Mouse (Mus musculus): ENCODE measurements around the gene Slfn14. TPM values are rescaled to one million over a fixed set of nuclear protein-coding genes. Genes with fewer than 3 reads are reported as not detected.
"Not testable (repeated sequence)": the region's sequence is repeated elsewhere in the genome, so short reads cannot be mapped to it uniquely, and the experiment has no call there.

Slfn14 gene
- polyA plus RNA-seq, 1 experiment from 2014 or later: 0.47 TPM

DNA sequence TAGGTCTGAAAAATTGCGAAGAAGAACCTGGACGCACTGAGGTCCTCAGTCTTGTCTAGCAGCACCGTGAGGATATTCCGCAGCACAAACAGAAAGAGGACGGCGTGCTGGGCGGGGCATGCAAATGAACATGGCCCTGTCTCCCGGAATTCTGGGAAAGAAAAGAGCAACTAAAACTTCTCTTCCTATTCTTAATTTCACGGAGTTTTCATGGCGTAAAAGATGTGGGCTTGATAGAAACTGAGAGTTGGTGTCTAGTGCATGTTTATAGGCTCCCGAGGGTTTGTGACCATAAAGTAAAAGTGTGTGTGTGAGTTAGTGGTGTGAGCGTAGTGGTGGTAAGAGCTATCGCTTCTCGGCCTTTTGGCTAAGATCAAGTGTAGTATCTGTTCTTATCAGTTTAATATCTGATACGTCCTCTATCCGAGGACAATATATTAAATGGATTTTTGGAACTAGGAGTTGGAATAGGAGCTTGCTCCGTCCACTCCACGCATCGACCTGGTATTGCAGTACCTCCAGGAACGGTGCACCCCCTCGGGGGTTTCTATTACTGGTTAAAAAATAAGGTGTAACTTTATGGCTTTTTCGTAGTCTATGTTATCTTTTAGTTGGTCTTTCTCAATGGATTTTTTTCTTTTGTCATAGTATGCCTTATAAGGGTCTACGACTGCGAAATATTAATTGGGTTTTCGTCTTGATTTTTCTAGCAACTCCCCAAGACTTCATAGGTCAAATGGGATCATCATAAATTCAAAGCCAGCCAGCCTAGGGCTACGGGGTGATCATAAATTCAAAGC lies 15.2 kb downstream of the Slfn14 start:
- Histone ChIP-seq H3K27ac (ENCODE audit: low read depth) (peak overlapping the region; percentile 71), H3K27me3 (ENCODE audit: insufficient read depth, low read length) (no peaks in the 10 kb centered on the region), H3K4me1 (ENCODE audit: insufficient read depth) (peaks cover 3% of the 10 kb centered on the region; the same call in 1 of the 2 replicates), H3K9me3 (ENCODE audit: low read depth, low read length) (no peaks in the 10 kb centered on the region), H3K36me3 (ENCODE audit: insufficient read depth) (no peaks in the 10 kb centered on the region), H3K9ac (peak overlapping the region; percentile 52), H3K4me3 (ENCODE audit: low read depth, low read length) (peak overlapping the region; percentile 50), H3K4me2 (peak overlapping the region; percentile 71)
- TF ChIP-seq CTCF (IDR thresholded peaks at IDR 0.05; ENCODE audit: low read depth): no peak
- WGBS: under 1% methylated on average over 26 of the region's 26 CpGs
- ATAC-seq (ENCODE audit: insufficient read depth): peak; percentile 91
- peak; percentile 87 for DNase-seq

DNA sequence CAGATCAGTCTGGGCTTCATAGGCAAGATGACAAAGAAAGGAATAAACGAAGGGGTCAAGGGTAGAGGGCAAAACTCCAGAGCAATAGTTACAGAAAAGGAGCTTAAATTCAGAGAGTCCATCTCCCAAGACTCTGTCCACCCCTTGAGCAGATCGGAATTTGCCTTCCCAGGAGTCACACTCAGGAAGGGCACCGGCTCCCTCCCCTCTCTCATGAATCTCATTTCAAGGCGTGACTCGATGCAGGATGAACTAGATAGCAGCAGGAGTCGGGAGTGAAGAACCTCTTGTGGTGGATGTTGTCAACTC lies 15.7 kb downstream of the Slfn14 start:
- Histone ChIP-seq H3K4me3 (ENCODE audit: low read depth, low read length) (peak overlapping the region; percentile 50), H3K9ac (peak overlapping the region; percentile 52), H3K4me1 (ENCODE audit: insufficient read depth) (no peaks in the 10 kb centered on the region), H3K27me3 (ENCODE audit: insufficient read depth, low read length) (no peaks in the 10 kb centered on the region), H3K36me3 (ENCODE audit: insufficient read depth) (no peaks in the 10 kb centered on the region), H3K4me2 (peak overlapping the region; percentile 71), H3K27ac (ENCODE audit: low read depth) (peak overlapping the region; percentile 71; the same call in 1 of the 2 replicates), H3K9me3 (ENCODE audit: low read depth, low read length) (no peaks in the 10 kb centered on the region)
- ATAC-seq (ENCODE audit: insufficient read depth): peak; percentile 60
- no peak for DNase-seq
- under 1% methylated on average over 6 of the region's 6 CpGs for WGBS
- TF ChIP-seq CTCF (IDR thresholded peaks at IDR 0.05; ENCODE audit: low read depth): no peak

DNA sequence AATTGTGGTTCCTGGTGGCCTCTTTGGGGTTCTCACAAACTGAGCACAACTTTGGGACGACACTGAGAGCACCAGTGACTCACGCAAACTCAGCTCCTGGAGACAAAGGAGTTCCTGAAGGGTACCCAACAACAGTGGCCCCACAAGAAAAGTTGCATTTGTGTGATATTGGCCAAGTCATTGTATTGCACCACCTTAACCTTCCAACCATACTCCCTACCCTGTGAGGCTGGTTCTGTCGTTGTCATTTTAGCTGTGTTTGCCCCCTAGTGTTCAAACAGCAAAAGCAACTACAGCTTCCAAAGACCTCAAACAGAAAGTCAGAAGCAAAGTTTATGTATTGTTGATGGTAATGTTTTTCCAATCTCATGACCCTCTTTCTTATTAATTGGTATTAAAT lies 23.4 kb downstream of the Slfn14 start:
- Histone ChIP-seq H3K36me3 (ENCODE audit: insufficient read depth) (no peaks in the 10 kb centered on the region), H3K9me3 (ENCODE audit: low read depth, low read length) (no peaks in the 10 kb centered on the region), H3K9ac (no peak overlapping the region), H3K4me3 (ENCODE audit: low read depth, low read length) (no peak overlapping the region), H3K4me1 (ENCODE audit: insufficient read depth) (no peaks in the 10 kb centered on the region), H3K27ac (ENCODE audit: low read depth) (no peak overlapping the region), H3K4me2 (no peak overlapping the region), H3K27me3 (ENCODE audit: insufficient read depth, low read length) (no peaks in the 10 kb centered on the region)
- DNase-seq (peak; percentile 28), ATAC-seq (ENCODE audit: insufficient read depth) (no peak)
- 51% methylated on average over 3 of the region's 3 CpGs for WGBS
- peak; percentile 68 for TF ChIP-seq CTCF (IDR thresholded peaks at IDR 0.05; ENCODE audit: low read depth)

DNA sequence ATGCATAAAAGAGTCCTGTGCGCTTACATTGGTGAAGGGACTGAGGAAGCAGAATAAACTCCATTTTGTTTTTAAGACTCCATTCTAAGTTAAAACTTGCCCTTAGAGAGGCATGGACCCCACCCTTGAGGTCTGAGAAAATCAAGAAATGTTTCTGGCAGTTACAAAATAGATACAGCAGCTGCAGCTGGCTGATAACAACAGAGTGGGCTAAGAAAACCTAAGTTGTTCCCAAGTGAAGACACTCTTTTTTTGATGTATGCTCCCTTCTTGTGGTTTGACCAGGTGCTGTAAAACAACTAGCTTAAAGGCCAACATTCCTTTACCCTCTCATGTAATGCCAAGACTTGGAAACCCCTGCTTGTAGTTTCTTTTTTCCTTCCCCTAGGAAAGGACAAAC lies 23.9 kb downstream of the Slfn14 start:
- no peak for TF ChIP-seq CTCF (IDR thresholded peaks at IDR 0.05; ENCODE audit: low read depth)
- no peaks in the 10 kb centered on the region for H3K4me1 ChIP-seq (ENCODE audit: insufficient read depth)
- H3K36me3 ChIP-seq (ENCODE audit: insufficient read depth): no peaks in the 10 kb centered on the region
- H3K4me2 ChIP-seq: no peak overlapping the region
- no peak for DNase-seq
- no peak overlapping the region for H3K27ac ChIP-seq (ENCODE audit: low read depth)
- no peaks in the 10 kb centered on the region for H3K27me3 ChIP-seq (ENCODE audit: insufficient read depth, low read length)
- ATAC-seq (ENCODE audit: insufficient read depth): no peak
- H3K9ac ChIP-seq: no peak overlapping the region
- no peaks in the 10 kb centered on the region for H3K9me3 ChIP-seq (ENCODE audit: low read depth, low read length)
- H3K4me3 ChIP-seq (ENCODE audit: low read depth, low read length): no peak overlapping the region
- 95% methylated on average over 1 of the region's 1 CpGs for WGBS

GRCm38 (mm10) chr11:83257211-83257610 lies 29.3 kb downstream of the Slfn14 start:
- not testable (repeated sequence) for H3K9ac ChIP-seq; H3K36me3 ChIP-seq (ENCODE audit: insufficient read depth); DNase-seq; H3K27ac ChIP-seq (ENCODE audit: low read depth); ATAC-seq (ENCODE audit: insufficient read depth); H3K4me1 ChIP-seq (ENCODE audit: insufficient read depth); H3K4me2 ChIP-seq; H3K4me3 ChIP-seq (ENCODE audit: low read depth, low read length); H3K27me3 ChIP-seq (ENCODE audit: insufficient read depth, low read length); H3K9me3 ChIP-seq (ENCODE audit: low read depth, low read length)
- WGBS: 22% methylated on average over 5 of the region's 5 CpGs

GRCm38 (mm10) chr11:83239811-83240210 lies 46.7 kb downstream of the Slfn14 start:
- 23% methylated on average over 2 of the region's 2 CpGs for WGBS
- TF ChIP-seq CTCF (IDR thresholded peaks at IDR 0.05; ENCODE audit: low read depth): no peak
- no peak for ATAC-seq (ENCODE audit: insufficient read depth)

GRCm38 (mm10) chr11:83238389-83238788 lies 48.1 kb downstream of the Slfn14 start:
- ATAC-seq (ENCODE audit: insufficient read depth) (no peak), DNase-seq (no peak)
- H3K4me3 ChIP-seq (ENCODE audit: low read depth, low read length): no peak overlapping the region
- TF ChIP-seq CTCF (IDR thresholded peaks at IDR 0.05; ENCODE audit: low read depth): no peak
- H3K4me1 ChIP-seq (ENCODE audit: insufficient read depth): no peaks in the 10 kb centered on the region
- WGBS: 92% methylated on average over 2 of the region's 2 CpGs
- no peaks in the 10 kb centered on the region for H3K9me3 ChIP-seq (ENCODE audit: low read depth, low read length)
- no peak overlapping the region for H3K4me2 ChIP-seq
- H3K36me3 ChIP-seq (ENCODE audit: insufficient read depth): no peaks in the 10 kb centered on the region
- no peak overlapping the region for H3K9ac ChIP-seq
- H3K27me3 ChIP-seq (ENCODE audit: insufficient read depth, low read length): no peaks in the 10 kb centered on the region
- H3K27ac ChIP-seq (ENCODE audit: low read depth): no peak overlapping the region

More at GRCm38 (mm10) chr11:83239811-83240210, 46.7 kb downstream of the Slfn14 start:
- Histone ChIP-seq H3K27ac (ENCODE audit: low read depth) (no peak overlapping the region), H3K36me3 (ENCODE audit: insufficient read depth) (no peaks in the 10 kb centered on the region), H3K27me3 (ENCODE audit: insufficient read depth, low read length) (no peaks in the 10 kb centered on the region), H3K4me3 (ENCODE audit: low read depth, low read length) (no peak overlapping the region), H3K9me3 (ENCODE audit: low read depth, low read length) (no peaks in the 10 kb centered on the region), H3K9ac (no peak overlapping the region), H3K4me2 (no peak overlapping the region), H3K4me1 (ENCODE audit: insufficient read depth) (no peaks in the 10 kb centered on the region)
- no peak for DNase-seq

- DNase-seq; H3K4me2 ChIP-seq; H3K9ac ChIP-seq; H3K27me3 ChIP-seq (ENCODE audit: insufficient read depth, low read length); H3K27ac ChIP-seq (ENCODE audit: low read depth); ATAC-seq (ENCODE audit: insufficient read depth); H3K4me3 ChIP-seq (ENCODE audit: low read depth, low read length); H3K36me3 ChIP-seq (ENCODE audit: insufficient read depth); H3K4me1 ChIP-seq (ENCODE audit: insufficient read depth); H3K9me3 ChIP-seq (ENCODE audit: low read depth, low read length): not testable (repeated sequence)
- 78% methylated on average over 9 of the region's 9 CpGs for WGBS
Measured at GRCm38 (mm10) chr11:83237390-83237789, 49.1 kb downstream of the Slfn14 start.

DNA sequence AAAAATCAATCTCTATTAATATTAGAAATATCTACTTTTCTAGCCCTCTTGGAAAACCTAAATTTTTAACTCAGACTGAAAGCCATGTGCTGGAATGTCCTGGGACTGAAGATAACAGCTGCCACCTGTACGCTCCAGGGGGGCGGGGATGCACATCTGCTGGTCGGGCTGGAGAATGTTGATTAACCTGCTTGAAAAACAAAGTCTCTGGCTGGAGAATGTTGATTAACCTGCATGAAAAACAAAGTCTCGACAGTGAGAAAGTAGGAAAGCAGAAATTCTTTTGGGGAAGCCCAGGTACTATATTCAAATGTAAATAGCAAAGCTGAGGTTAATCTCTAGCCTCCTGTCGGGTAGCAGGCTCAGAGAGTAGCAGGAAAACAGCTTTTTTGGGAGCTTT lies 52.9 kb downstream of the Slfn14 start:
- not testable (repeated sequence) for H3K9ac ChIP-seq; H3K9me3 ChIP-seq (ENCODE audit: low read depth, low read length); H3K36me3 ChIP-seq (ENCODE audit: insufficient read depth); H3K4me1 ChIP-seq (ENCODE audit: insufficient read depth); H3K27ac ChIP-seq (ENCODE audit: low read depth); DNase-seq; ATAC-seq (ENCODE audit: insufficient read depth); H3K4me2 ChIP-seq; H3K4me3 ChIP-seq (ENCODE audit: low read depth, low read length); H3K27me3 ChIP-seq (ENCODE audit: insufficient read depth, low read length)
- 24% methylated on average over 5 of the region's 5 CpGs for WGBS

All from lung, embryonic 14.5 days (tissue).